Mouse (Mus musculus) lung, postnatal 14 days (tissue): ENCODE results near the gene Pp2d1.
"Not testable (repeated sequence)": the region's sequence is repeated elsewhere in the genome, so short reads cannot be mapped to it uniquely, and the experiment has no call there.

ENCODE experiments used
- DNase-seq: peaks from one replicate; pipeline ENCODE4 v3.0.0; 2021

Pp2d1 gene

DNA sequence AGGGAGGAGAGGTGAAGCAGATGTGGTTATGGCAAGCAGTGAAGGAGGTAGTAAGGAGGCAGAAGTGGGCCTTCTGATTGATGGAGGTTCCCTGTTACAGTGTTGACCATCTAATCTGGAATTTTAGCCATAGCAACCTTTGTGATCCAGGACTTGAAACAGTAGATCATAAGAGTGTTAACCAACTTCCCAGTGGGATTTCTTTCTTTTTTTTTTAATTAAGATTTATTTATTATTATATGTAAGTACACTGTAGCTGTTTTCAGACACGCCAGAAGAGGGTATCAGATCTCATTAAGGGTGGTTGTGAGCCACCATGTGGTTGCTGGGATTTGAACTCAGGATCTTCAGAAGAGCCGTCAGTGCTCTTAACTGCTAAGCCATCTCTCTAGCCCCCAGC is at the start of gene Pp2d1:
Pp2d1 (minus strand) TSS at position 101 of the 400 bp plus-strand sequence.
- not testable (repeated sequence) for DNase-seq

DNA sequence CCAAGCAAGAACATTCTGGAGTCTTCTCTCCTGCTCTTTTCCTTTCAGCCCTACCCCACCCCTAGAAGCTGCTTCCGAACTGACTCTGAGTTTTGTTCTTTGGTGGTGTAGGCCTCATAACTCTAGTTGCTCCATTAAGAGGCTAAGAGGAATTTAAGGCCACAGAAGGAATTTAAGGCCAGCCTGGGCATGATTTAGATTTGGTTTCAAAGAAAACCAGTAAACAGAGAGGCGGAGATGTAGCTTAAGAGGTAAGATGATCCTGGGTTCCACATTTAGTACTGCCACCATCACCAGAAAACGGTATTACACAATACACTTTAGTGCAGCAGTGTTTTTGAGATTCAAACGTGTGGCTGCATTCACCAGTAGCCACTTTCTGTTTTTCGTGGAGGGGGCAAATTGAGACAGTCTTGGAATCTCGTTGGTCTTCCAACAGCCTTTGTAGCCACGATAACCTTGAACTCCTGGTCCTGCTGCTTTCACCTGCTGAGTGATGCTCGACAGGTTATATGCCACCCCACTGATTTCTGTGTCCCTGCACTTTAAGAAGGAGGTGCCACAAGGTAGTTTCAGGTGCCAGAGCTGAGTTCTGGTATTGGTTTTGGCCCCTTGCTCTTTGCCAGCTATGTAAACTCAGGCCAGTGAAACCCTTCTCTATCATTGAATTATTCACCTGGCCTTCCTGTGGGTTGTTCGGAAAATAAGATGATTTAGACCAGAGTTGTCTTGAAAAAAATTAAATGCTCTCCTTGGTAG is 49.0 kb upstream of the Pp2d1 start:
- no peak for DNase-seq

DNA sequence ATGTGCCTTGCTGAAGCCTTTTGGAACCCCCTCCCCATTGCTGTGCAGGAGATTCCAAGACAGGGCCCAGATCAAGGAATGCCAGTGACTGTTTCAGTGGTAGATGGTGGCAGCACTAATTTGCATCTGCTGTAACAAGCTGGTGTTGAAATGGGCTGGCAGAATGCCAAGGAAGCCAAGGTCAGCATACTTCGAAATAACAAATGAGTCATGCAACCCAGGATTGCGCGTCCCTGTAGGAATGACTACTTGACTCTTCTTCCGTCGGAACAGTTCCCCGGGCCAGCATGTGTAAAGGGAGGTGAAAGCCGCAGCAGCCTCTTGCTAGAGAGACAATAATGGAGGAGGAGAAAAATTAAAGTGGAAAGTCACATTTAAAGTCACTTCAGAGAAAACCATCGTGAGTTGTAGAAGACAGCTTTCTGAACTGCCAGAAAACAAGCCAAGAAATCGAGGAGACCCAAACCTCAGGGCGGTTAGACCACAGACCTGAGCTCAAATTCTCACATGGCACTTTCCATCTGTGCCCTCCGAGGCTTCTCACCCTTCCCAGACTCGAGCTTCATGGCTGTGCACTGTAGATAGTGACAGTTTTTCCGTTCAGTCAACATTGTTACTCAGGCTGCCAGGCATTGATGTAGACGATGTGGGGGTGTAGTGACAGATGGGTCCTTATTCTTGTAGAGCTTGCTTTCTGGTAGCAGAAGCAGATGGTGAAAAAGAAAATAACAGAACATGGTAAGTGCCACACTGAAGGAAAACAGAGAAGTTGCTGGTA is 48.0 kb upstream of the Pp2d1 start:
- DNase-seq, result peak; percentile 94

DNA sequence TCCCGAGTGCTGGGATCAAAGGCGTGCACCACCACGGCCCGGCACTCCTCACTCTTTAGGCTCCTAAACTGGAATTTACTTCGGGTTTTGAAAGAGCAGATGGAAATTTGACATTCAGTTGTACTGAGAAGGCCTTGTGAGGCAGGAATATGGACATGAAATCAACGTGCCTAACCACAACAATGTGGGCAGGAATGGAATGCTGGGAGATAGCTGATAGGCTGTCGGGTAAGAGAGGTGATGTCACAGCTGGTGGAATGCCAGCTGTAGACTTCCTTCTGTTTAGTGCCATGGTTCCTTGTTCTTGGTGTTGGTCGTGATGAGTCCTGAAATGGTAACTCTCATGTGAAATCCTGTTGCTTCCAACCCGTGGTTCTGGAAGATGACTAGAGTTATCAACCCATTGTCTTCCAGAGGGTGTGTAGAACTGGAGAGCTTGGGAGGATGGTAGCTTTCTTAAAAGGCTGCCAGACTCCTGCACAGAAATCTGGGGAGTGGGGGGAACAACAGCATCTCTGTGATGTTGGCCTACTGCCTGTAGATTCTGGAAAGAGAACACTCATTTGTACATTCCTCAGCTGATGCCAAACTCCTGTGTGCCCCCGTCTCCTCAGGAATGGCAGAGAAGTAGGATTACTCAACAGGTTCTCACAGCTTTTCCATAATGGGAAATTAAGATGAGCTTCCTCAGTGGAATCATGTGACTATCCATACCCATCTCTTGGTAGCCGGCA is 44.8 kb upstream of the Pp2d1 start:
- peak; percentile 34 for DNase-seq

DNA sequence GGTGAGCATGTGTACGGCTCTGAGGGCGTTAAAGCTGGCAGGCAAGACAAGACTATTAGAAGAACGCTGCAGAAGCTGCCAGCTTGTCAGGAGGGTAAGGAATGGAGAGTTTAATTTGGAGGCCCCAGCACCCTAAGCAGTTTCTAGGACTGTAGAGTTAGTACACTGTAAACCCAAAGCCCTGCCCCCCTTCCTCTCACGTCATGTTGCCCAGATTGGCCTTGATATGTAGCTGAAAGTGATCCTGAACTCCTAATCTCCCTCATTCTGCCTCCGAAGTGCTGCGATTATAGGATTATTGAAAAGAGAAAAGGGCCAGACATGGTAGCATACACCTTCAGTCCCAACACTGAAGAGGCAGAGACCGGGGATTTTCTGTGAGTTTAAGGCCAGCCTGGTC is 43.6 kb upstream of the Pp2d1 start:
- DNase-seq, result no peak

DNA sequence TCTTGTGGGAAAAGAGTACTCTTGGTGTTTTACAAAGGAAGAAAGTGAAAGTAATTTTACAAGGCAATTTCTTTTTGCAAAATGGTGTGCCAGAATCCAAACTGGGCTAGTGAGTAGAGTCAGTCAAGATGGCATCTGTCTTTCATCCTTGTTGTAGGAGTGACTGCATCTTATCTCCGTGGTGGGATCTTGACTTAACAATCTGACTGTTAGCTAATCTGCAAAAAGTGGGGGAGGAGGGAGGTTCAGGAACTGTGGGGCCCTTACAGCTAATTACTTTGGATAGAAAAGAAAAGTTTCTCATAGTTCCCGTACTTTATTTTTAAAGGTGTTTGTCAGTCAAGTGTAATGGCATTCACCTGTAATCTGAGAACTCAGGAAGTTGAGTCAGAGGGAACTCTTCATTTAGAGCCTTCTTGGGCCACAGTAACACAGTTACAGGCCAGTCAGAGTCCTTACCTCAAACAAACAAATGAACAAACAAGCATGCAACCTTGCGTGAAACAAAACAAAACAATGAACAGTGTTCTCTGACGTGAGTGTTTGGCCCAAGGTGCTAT is 42.9 kb upstream of the Pp2d1 start:
- no peak for DNase-seq

DNA sequence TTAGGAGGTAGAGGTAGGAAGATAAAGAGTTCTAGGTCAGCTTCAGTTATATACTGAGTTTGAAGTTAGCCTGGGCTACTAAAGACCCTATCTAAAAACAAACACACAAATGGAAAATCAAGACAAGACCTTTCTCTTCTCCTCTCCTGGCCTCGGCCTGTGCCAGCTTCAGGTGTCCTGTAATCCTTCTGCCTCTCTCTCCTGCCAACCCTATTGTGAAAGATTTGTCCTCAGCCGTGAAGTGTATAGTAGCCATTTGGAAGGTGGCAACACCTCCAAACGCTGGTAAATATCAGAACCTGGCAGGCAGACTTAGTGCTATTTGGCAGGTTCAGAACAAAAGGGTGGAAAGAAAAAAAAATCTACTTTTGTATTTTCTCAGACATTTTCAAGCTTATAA is 41.0 kb upstream of the Pp2d1 start:
- DNase-seq, result no peak

DNA sequence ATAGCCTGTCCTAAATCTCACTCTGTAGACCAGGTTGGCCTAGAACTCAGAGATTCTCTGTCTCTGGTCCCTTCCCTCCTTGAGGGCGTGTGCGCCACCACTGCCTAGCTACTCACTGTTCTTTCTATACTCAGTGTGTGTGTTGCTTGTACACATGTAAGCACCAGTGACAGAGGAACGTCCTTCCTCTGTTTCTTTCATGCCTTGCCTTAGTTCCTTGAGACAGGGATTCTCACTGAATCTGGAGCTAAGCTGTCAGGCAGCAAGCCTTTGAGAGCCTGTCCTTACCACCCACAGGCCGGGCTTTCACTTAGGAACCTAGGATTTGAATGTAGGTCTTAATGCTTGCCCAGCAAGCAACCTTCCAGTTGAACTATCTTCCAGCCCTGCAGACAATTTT is 40.4 kb upstream of the Pp2d1 start:
- DNase-seq, result no peak

DNA sequence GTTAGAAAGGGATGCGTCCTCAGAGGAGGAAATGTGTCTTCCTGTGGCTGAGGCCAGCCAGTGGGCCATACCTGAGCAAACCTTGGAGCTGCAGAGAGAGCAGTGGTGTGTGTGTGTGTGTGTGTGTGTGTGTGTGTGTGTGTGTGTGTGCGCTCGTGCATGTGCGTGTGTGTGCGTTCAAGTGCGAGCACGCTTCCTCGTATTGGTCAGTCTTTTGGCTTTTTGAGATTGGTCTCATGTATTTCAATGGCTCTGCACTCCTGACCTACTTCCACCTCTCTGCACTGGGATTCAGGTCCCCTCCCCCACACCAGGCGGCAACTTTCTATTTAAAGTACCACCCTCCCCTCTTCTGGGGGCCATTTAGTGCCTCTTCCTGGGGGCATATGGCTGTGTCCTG is 39.5 kb upstream of the Pp2d1 start:
- no peak for DNase-seq

DNA sequence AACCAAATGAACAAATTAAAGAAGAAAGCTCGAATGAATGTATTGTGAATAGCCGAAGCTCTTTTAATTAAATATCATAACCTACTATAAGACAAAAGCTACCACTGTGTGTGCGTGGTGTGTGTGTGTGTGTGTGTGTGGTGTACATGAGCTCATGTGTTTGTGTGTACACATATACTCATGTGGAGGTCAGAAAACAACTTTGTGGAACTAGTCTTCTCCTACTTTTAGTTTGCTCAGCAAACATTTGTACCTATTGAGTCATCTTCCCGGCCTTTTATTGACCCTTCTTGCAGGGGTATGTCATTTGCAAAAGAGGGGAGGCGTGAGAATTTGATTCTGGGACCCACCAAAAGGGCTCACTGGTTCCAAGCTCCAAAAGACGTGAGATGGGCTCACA is 39.0 kb upstream of the Pp2d1 start:
- DNase-seq, result no peak

DNA sequence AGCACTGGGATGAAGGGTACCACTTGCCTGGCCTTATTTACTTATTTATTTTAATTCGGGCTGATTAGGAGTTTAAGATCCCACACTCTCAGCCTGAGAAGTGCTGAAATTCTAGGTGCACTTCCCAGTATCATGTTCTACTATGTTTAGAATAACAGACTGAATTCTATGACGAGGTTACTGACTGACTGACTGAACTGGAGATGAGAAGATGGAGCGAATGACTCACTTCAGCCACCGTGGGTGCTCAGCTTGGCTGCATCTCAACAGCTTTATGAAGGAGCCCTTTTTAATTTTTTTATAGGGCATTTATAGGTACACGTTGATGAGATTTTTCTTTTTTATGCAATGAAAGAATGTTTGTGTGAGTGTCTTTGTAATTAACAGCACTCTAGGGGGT is 38.5 kb upstream of the Pp2d1 start:
- DNase-seq, result no peak

DNA sequence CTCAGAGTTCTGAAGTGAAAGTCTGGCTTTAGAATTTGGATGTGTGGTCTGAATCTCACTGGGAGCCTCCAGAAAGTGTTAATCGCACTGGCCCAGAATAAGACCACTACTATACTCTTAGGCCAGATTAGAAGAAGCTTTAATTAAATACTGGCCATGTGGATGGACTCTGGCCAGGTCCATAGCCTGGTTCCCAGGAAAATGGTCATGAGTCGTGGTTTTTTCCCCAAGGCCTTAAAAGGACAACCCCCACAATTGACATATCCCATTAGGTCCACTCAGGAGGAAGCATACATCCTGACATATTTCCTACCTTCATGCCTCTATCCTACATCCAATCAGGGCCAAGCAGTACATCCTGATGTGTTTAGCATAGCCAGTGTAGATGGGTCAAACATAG is 37.9 kb upstream of the Pp2d1 start:
- DNase-seq, result no peak

DNA sequence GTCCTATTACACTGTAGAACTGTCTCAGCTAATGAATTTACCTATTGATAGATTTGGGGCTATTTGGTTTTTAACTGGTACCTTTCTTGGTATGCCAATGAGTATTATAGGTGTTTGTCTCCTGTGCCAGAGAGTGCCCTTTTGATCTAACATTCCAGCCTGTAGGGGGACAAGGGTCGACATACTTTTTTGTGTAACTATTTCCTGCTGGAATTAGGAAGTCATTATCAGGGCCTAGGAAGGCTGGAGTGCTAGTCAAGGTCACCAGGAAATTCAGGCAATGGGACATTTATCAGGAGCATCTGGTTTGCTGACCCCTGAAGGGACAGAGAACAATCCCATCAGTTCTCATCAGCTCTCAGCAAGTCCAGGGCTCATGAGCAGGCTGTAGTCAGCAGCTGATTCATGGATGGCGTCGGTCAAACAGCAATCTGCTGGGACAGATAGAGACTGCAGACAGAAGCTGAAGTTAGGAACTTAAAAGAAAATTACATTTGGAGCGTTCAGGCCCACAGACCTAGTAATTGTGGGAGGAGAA is 33.8 kb upstream of the Pp2d1 start:
- no peak for DNase-seq

DNA sequence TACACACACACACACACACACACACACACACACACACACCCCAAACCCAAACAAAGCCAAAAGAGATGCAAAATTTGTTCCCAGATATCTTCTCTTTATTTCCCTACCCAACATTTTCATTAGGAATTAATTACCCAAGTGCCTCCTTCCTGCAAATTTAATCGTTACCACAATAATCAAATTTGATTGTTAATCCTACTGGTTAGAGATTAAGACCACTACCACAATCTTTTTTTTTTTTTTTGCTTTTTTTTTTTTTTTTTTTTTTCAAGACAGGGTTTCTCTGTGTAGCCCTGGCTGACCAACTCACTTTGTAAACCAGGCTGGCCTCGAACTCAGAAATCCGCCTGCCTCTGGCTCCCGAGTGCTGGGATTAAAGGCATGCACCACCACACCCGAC is 31.7 kb upstream of the Pp2d1 start:
- not testable (repeated sequence) for DNase-seq

DNA sequence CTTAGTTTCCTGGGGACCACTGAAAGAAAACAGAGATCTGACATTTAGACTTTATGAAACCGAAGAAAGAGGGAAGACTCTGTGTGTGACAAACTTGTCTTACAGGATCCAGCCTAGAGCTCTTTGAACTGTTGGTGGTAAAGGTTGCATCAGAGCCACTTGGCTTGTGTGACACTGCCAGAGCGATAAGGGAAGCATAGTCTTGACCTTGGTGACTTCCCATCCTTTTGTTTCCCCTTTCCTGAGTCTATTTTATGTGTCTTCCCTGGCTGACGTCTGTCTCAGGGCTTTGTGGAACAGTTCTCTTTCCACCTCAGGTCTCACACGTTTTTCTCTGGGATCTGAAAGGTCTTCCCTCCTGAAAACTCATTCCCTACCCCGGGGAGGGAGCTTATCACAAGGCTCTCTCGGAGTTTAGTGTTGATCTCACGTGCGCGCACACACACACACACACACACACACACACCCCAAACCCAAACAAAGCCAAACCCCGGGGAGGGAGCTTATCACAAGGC is 31.2 kb upstream of the Pp2d1 start:
- DNase-seq, result peak; percentile 39

DNA sequence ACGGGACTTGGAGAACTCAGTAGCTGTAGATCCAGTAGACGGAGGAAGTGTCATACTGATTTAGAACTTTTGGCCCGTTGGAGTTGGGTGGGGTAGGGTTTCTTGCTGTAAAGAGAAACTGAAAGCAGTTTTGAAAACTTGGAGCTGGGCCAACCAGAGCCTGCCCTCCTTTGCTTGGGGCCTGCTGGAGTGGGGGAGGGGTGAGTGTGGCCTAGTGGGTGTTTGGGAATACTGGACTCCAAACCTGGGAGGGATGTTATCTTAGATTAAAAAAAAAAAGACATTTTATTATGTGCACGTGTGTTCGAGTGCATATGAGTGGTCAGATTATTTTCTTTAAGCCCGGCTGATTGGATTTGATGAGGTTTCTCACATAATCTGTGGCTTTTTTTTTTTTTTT is 30.6 kb upstream of the Pp2d1 start:
- DNase-seq, result peak; percentile 89

DNA sequence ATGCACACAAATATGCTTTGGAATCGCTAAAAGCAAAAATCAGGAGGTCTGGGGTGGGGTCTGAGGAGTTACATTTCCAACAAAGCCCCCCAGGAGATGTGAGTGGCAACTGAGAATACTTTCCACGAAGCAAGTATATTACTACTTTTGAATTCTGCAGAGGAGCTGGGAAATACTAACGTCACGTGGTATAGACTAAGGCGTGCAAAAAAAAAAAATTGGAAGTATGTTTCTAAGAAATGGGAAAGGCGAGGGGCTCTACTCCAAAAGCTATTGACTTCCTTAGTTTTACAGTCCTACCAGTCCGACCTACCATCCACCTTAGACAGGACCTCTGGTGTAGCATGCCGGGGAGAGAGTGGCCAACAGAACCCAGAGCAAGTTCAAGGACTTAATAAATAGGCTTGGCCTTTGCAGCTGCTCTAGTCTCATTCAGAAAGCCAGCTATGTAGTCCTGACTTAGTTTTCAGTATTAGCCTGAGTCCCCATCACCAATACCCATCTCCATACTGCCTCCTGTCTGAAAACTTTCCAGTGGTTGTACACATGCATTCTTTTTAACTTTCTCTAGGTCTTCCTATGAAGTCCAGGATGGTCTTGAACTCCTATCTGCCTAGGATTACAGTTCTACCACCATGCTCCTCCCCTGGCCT is 29.6 kb upstream of the Pp2d1 start:
- no peak for DNase-seq

DNA sequence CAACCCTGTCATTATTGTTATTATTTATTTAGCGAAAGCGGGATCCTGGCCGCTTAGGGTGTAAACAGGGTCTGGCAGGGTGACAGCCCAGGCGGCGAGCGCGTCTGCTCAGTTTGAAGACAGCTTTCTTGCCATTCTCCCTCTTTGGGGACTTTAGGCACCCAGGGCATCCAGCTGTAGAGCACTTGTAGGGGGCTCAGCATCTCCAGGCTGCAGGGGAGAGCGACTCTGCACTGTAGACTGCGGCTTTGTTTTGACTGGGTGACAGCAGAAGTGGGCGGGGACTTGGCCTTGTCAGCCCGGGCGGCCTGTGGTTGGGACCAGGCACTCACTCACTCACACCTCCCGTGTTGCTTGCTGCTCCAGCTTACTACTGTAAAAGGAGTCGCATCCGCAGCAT is 28.9 kb upstream of the Pp2d1 start:
- peak; percentile 84 for DNase-seq

DNA sequence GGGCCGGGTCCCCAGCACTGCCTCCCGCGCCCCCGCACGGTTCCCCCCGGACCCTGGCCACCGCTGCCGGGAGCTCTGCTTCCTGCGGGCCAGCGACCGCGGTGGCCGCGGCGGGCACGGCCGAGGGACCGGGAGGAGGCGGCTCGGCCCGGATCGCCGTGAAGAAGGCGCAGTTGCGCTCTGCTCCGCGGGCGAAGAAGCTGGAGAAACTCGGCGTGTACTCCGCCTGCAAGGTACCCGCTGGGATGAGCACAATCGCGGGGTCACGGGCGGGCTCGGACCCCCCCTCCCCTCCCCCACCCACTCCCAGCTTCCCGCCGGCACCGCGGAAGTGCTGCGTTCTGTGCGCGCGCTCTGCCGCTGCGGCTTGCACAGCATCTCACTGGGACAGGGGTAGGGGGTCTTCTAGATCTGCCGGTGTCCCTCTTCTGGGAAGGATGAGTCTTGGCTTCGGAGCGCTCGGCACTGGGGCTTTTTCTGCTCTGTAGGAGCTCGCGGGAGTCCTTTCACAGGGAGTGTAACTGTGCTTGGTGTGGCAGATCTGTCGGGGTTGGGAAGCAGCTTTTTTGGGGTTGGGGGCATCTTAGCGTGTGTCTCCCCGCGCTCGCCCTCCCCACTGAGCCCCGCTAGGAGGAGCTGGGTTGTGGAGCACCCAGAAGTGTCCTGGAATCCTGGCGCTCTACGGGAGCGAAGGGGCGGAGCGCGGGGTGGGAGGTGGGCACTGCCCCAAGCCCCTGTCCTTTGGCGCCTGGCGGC is 28.3 kb upstream of the Pp2d1 start:
- peak; percentile 49 for DNase-seq

DNA sequence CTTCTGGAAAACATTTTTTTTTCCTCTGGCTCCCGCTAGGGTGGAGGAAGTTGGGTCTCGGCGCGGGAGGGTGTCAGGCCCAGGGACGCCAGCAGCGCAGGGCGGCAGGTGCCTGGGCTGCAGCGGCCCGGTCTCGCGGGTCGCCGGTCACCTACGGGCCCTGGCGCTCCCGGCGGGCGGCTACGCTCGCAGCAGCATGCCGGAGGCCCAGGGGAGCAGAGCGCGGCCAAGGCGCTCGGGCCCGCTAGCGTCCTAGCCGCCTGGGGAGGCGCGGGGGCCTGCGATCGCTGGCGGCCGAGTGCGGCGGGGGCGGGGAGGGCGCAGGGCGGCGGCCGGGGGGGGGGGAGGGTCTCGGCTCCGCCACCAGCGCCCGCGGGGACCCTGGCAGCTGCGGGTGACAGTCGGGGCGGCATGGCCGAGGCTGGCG is 27.7 kb upstream of the Pp2d1 start:
- DNase-seq, result peak; percentile 74

DNA sequence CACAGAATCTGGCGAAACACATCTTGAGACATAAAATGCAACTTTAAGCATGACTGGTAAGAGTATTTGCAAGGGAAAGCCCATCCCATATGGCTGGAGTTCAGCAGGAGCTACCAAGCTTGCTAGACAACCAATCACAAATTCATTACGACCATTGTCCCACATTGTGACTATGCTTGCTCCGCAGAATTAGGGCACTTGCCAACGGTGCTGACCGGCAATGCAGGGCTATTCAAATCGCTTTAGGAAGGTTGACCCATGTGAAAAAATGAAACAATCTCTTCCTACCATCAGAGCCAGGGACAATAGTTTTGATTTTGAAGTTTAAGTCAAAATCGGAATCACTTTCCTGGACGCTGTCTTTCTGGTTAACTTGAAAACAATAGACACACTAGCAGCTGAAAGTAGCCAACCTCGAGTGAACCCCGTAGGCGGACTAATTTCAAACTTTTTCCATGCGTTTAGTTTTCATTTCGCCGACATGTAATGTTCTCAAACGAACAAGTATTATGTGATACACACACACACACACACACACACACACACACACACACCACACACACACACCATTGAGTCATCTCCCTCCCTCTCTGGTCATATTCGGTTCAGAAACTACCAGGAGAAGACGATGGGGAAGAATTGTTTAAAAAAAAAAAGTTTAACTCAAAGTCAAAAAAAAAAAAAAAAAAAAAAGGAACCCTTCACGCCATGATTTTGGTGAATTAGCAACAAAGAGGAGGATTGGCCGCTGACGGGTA is 27.1 kb upstream of the Pp2d1 start, which contains the start of gene Kat2b:
Kat2b (plus strand) TSS at position 701 of the 758 bp plus-strand sequence.
- DNase-seq, result peak; percentile 62
